Mouse (Mus musculus): ENCODE measurements at regions not wholly inside any gene's neighbourhood (a gene's known extent, or its start where the extent isn't known, plus 50 kb on each side); places are given as distances from the start of the nearest gene placed in this dataset.

DNA sequence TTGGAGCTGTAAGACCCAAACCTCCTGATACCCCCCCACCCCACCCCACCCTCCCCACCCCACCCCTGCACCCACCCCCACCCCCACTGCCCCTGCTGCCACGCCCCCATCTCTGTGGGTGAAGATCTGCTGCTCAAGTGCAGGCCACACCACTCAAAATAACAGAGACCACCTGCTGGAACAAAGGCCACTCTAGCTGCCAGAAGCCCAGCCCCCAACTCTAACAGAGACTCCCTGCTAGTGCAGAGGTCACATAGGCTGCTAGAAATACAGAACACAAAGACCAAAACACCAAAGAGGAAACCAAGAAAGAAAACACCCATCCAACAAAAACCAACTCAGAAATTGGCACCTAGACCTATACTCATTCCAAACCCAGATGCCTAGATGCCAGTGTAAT is 58.9 kb downstream of the Olfr267 start:
- DNase-seq (ENCODE audit: low spot score in 2 of 2): no peak

DNA sequence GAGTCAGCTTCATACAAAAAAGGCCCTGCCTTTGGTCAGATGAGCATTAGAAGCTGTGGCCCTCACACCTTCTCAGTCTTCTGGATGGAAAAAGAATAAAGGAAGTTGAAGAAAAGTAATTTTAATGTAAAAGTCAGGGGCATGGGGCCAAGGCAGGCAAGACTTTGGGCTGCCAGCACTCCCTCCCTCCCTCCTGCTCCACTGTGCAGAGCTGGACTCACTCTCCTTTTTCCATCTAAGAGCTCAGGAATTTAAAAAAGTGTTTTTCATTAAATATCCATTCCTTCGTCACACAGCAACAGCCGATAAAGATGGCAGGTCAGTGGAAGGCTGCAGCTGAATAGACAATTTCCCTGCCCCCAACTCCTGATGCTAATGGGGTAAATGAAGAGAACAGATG is 61.1 kb downstream of the Olfr267 start:
- DNase-seq (ENCODE audit: low spot score in 2 of 2): no peak

DNA sequence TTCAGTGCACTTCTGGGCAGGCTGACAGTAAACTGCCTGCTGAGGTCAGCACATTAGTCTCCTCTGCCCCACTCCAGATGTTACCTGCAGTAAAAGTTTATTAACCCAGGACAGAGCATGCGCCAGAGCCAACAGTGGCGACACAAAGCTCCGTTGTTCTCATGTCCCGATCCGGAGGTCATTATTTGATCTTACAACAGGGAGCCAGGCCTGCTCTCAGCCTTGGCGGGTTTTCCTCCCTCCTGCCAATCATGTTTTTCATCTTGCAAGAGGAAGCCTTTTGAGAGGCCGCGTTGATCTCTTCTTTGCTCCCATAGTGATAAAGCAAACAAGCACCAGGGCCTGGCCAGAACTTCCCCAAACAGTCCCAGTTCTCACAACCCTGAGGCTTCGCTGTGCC is 64.7 kb downstream of the Olfr267 start:
- no peak for DNase-seq (ENCODE audit: low spot score in 2 of 2)

DNA sequence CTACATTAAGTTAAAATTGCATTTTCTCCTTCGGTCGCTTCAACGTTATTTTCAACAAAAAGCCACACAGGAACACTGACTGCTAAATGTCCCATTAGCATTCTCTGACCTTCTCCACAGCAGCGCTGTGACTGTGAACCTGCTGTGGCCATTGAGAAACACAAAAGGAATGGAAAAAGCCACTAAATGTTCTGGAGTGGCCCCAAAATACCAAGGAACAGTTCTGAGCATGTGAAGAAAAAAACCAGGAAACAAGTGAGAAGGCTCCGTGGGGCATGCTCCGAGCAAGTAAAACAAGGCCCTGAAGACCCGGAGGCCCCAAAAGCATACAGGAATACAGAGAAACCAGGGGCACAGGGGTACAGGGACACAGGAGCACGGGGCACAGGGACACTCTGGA is 66.8 kb downstream of the Olfr267 start:
- no peak for DNase-seq (ENCODE audit: low spot score in 2 of 2)

DNA sequence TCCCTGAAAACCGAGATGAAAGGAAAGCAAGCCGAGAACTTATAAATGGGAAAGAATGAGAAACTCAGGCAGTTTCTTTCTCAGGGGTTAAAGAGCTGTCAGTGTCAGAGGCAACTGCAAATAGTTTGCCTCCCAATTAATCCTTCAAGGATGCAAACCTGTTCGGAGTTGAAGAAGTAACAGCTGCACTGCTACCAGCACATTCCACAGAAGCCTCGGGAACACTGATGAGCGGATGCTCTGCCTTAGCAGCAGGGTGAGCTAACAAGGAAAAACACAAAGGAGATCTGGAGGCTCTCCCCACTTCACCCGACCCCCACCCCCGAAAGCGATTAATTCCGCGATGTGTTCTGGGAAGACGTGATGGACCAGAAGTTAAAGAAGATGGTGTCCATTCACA is 71.1 kb downstream of the Olfr267 start:
- DNase-seq (ENCODE audit: low spot score in 2 of 2): no peak

DNA sequence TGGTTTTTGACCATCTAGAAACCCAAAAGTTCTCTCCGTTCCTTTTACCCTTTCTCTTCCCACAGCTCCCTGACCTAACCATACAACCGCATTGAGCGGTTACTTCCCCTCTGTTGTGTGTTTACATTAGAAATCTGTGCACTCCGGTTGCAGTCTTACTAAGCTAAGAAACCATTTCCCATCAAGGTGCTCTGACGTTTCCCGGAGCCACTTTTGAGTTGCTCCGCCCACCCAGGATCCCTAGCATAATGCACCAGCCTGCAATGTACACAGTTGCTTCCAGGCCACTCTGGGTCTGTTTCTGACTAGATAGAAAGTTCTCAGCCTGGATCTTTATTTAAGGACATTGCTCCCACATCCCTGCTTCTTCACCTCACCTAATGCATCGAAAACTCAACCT is 71.7 kb downstream of the Olfr267 start:
- no peak for DNase-seq (ENCODE audit: low spot score in 2 of 2)

DNA sequence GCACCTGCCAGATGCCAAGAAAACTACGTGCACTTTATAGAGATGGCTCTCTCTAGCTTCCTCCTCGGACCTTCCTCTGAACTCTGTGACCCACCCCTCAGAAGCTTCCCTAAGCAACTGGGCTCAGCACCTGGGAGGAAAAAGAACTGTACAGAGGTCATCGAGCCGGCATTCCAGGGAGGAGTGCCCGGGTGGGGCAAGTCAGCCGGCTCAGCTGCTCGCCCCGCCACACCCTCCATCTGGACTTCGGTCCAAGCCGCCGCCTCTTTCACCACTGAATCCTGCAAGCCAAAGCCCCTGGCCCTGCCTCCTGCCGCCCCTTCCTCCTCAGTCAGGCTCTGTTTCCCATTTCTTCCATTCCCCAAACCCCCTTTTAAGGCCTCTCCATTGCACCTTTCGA is 73.3 kb downstream of the Olfr267 start:
- DNase-seq (ENCODE audit: low spot score in 2 of 2): no peak

DNA sequence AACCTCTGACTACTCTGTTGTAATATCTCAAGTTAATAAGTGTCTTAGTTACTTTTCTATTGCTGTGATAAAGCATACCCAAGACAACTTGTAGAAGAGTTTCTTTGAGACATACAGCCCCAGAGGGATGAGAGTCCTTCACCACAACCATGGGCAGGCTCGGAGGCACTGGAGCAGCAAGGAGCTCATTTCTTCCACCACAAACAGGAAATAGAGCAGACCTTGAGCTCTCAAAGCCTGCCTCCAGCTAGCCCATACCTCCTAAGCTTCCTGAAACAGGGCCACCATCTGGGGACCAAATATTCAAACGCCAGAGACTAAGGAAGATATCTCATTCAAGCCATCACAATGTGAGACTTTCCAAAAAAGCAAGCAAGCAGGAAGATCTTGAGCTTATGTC is 74.6 kb downstream of the Olfr267 start:
- DNase-seq (ENCODE audit: low spot score in 2 of 2): no peak

DNA sequence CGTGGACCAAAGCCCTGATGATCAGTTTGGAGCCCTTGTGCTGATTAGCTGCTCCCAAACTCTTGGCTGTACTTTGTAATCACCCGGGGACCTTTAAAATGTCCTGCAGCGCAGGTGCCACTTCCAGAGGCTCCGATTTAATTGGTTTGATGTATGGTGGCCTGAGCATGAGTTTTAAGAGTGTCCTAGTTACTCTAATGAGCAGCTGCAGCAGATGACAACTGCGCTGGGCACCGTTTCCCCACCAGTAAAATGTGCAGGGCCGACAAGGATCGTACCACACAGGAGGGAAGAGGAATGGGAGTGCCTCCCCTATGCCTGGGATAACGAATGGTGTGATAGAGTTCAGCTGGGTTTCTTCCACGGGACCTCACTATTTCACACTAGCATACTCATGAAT is 75.3 kb downstream of the Olfr267 start:
- DNase-seq (ENCODE audit: low spot score in 2 of 2): no peak

DNA sequence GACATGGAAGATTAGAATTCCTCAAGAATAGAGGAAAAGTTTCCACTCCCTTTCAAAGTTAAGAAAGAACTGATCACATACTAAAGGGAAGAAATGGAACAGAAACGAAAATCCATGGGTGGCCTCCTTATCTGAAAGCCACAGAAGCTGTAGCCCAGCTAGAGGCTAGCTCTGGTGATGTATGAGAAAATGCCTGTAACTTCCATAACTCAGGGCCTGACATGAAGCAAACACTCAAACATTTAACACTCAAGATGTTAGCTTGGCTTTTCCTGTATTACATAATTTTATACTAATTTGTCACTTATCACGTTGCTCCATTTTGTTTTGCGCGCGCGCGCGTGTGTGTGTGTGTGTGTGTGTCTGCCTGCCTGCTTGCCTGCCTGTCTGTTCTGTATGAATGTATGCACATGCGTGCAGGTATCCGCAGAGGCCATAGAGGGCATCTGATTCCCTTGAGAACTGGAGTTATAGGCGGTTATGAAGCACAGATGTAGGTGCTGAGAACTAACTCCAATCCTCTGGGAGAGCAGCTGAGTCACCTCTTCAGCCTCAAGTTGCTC is 88.2 kb downstream of the Olfr267 start:
- no peak for DNase-seq (ENCODE audit: low spot score in 2 of 2)

DNA sequence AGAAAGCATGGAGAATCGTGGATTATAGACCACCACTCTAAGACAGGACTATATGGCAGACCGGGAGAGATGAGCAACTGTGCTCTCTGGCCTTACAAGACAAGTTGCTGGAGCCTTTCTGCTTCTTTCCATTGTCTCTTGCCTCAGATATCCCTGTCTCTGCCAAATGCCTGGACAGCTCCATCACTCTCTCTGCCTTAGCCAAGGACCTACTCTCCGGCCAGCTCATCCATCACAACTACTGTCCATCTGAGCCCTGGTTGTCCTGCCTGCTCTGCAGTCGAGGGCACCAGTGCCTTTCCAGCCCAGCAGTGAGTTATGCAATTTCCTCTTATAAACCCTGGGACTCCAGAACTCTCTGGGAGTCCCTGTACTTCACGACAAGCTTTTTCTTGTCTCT is 88.7 kb downstream of the Olfr267 start:
- DNase-seq (ENCODE audit: low spot score in 2 of 2): no peak

DNA sequence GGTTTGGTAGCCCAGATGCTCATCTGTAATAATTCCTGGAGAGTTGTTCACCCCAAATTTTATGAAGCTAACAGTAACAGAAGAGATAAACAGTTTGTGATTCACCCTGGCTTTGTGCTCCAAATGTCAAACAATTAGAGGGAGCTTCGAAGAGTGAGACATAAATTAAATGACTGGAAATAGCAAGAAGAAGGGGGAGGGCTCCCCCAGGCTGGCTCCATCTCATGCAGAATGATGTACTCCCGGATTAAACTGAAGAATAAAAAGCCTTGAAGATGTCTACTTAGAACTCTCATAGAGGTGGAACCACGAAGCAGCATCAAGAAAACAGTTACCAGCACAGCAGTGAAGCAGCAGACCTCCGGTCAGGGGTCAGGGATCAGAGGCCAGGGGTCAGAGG is 90.8 kb downstream of the Olfr267 start:
- DNase-seq (ENCODE audit: low spot score in 2 of 2): no peak

DNA sequence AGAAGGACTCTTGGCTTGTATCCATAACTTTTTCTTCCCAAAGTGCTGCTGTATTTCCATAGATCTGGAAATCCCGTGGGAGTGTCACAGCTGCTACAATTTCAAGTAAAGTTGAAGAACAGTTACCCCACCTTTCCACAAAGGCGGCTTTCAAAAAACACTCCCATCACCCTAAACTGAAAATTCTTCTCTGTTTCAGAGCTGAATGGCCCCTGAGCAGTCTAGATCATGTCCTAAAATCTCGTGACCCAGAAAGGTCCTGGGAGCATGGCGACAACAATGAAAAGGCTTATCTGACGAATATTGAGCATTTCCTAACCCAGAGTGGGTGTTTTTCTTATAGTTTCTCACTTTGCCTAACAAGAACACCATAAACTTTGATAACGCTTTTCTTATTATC is 92.2 kb downstream of the Olfr267 start:
- no peak for DNase-seq (ENCODE audit: low spot score in 2 of 2)

DNA sequence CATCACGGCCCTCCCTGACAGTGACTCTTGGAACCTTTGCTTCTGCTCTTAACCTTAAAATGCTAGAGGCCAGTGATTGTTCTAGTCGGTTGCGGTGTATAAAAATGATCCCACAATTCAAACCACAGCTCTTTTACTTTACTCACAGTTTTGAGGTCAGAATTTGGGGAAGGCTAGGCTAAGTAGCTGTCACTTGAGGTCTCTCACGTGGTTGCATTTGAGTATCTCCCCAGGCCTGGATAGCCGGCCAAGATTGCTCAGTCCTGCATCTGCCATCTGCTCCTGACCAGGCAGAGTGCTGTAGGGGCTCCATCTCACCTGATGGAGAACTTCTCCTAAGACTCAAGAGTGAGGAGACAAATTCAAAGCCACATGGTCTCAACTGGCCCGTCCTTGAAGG is 94.5 kb downstream of the Olfr267 start:
- DNase-seq (ENCODE audit: low spot score in 2 of 2): no peak

DNA sequence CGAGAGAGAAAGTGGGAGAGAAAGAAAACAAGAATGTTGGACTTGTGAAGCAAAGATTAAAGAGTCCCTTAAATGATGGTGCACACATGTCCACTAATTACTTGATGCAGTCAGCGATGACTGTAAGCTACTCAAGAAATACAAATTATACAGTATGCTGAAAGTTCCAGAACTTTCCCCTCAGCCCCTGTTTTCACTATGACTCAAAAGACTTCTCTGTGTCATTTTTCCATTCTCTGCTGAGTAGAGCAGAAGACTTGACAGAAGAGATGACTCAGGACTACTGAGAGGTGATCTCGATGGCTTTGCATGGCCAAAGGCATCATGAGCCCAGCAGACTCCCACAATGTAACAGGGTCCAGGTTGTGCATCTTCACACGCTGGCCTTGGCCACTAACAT is 105.6 kb downstream of the Olfr267 start:
- no peak for DNase-seq (ENCODE audit: low spot score in 2 of 2)

DNA sequence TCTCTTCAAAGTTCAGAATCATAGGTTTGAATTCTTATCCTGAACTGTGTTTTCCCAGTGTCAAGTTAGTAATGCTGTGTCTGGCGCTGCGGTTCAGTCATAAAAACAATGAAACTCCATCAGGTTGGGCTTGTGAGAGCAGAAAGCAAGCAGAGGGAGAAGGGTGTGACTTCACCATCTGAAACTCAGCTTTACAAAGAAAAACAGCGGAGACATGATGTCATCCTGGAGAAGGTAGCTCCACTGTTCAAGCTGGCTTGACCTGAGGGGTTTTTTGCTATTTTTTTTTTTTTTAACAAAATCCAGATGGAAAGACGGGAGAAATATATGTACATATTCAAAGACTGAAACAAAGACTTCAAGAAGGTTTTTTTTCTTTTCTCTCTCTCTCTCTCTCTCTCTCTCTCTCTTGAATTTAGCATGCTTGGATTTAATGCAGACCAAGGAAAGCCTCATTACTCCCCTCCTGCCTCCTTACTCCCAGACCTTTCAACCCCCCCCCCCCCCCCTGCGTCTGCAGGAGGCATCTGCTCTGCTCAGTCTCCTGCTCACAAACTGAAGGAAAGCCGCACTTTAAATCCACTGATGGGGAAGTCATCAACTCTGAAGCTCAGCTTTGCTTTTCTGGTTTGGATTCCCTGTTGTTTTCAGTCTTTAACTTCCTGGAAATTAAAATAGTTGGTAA is 109.7 kb downstream of the Olfr267 start:
- DNase-seq (ENCODE audit: low spot score in 2 of 2): no peak

DNA sequence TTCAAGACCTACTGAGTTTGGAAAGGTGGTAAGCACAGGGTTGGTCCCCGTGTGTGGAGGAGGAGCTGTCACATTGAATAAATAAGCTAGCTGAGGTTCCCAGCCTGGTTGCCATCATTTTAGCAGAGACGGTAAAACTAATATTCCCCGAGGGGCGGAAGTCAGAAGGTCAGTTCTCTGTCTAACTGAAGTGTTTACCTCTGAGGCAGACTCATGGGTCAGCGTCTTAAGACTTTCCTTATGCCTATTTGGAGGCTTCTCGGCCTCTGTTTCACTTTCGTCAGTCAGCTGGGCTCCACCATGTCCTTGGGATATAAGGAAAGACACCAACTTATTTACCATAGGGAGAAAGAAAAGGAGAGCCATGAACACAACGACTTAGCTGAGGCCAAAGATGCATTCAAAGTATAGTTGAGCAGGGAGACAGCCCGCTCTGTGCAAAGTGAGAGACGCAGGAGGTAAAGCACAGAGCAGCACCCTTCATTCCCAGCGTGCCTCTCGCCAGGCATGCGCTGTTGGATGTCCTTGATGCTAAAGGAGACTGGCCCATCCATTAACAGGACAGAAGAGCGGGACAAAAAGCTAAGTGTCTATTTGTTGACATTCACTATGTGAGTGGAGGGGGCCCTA is 116.0 kb downstream of the Olfr267 start:
- no peak for DNase-seq (ENCODE audit: low spot score in 2 of 2)

DNA sequence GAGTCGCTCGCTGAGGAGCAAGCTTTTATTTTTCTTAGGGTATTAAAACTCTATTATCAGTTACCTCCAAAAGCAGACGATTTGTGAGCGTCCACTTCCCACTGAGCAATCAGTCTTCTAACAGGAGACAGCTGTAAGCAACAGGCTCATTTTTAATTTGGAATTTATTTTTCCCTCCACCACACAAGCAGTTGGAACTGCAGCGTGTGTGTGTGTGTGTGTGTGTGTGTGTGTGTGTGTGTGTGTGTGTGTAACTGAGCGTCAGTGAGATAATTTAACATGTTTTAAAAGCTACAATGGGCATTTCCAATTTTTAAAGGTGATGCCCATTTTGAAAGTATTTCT is 116.6 kb downstream of the Olfr267 start:
- no peak for DNase-seq (ENCODE audit: low spot score in 2 of 2)

DNA sequence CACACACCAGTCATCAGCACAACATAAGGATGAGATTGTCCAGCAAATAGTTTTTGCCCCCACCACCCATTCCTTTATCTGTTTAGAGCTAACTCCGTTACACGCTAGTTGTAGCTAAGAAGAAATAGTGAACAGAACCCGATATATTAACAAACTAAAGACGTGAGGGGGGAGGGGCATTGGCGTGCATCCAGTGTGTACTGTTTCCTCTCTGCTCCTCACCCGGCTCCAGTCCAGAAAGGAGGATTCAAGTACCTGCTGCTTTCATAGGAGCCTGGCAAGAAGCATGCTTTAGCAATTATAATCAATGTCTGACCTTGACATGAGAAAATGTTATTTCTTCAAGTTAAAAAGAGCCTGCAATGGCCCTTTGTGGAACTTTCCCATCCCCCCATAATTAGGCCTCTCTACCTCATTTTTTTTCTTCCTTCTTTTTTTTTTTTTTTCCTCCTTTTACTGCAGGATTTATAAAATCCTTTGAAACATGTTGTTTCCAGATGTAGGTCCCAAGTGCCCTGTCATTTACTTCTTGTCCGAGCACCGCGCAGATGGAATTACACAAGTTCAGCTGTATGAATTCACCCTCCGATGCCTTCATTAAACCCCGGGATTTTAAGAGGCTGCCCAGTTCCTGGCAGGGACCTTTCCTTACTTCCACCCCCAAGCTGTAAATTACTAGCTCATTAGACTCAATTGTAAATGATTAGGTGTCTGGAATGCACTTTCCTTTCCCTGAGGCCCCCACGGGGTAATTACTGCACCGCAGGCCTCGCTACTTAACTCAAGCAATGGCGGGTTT is 116.6 kb upstream of the Lpar1 start:
- DNase-seq (ENCODE audit: low spot score in 2 of 2): no peak

DNA sequence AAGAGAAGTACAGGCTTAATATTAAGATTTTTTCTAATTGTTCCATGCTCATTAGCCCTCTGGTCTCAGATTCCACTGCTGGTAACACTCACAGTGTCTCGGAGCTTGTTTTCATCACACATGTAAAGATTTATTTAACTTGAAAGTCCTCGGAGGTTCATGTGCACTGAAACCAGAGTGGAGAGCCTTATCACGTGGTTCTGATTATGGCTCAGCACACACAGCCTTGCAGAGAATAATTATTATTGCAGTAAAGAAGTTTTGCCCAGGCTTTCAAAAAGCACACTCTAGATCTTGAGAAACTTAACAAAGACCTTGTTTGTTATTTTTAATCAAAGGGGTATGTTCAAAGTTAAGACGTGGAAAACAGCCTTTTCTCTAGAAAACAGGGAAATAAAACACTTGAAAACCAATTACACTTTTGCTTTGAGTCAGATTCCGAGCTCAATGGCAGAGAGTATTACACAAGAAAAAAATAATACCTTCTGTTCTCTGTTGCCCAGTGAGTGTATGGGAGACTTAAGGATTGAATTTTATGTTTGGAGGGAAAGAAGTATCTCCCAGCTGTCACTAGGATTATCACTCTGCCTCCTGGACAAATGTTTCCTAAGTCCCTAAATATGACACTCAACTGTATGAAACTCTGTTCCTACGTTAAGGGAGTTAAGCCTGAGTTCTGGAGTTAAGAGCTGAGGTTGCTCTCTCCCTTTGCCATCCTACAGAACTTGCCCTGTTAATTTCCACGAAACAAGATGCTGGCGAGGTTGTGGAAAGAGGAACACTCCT is 114.9 kb upstream of the Lpar1 start:
- DNase-seq (ENCODE audit: low spot score in 2 of 2): no peak

DNA sequence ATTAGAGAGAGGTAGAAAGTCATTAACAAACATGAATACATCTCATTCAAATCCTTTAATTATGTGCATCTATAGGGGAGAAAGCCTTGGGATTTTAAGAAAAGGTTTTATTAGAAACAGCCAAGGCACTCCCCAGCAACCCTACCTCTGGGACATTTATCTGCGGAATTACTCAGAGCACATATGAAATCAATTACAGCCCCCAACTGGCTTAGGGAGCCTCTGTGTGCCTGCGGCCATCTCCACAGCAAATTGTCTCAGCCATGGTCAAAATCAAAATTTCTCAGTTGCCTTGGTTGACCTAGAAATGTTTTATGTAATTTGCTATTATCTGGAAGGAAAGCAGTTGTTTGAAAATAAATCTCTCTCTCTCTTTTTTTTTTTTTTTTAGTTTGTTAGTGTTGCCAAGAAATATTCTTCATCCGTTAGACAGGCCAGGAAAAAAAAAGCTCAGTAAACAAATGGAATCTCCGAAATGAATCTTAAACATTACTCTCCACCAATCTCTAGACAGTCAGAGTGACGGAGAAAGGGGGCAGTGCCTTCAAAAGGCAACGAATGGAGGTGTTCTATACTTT is 110.0 kb upstream of the Lpar1 start:
- no peak for DNase-seq (ENCODE audit: low spot score in 2 of 2)

DNA sequence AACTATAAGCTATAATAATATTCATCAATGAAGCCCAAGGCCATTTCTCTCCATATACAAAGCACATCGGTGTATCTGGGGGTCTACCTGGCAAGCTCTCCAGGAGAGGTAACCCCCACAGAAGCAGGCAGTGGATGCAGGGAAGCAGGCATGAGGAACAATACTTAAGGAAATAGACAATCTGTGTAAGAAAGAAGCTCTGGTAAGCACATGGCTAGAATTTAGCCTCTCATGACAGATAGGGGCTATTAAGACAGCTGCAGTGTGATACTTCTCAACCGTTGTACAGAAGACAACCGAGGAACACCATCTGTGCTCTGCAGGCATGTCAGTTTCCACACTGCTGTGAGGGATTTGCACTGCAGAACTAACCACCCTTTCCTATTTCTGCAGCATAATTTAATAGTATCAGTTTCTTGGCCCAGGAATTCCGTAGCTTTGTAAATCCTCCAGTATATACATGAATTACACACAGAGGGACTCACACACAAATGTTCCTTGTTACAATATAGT is 108.1 kb upstream of the Lpar1 start:
- no peak for DNase-seq (ENCODE audit: low spot score in 2 of 2)

Measured in frontal cortex, postnatal 25 days (tissue).